Mouse (Mus musculus): Measurements from ENCODE around the gene Gpr25.
A peak's percentile ranks its signal among the peaks of the same experiment; 100 is the strongest.

Gene Gpr25

GRCm38 (mm10) chr1:136260635-136261238 lies at the start of gene Gpr25:
Gene Gpr25 (minus strand): TSS chr1:136260873.
- no peak for DNase-seq (ENCODE audit: low spot score)

DNA sequence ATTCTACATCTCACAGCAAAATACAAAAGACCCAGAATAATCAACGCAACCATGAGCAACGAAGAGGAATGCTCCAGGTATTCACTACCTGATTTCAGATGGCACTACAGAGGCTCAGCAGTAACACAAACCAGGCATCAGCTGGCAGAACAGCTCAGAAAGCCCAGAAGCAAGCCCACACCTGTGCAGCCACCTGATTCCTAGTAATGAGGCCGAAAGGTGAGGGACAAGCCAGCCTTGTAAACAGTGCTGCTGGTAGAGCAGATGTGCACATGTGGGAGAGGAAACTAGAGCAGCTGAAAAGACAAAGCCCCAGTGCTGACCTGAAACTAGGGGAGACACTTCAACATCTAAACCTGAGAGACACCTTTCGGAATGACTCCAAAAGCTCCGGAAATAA lies 48.5 kb upstream of the Gpr25 start:
- no peak for DNase-seq (ENCODE audit: low spot score)

- no peak for DNase-seq (ENCODE audit: low spot score)
Measured at GRCm38 (mm10) chr1:136306424-136306823, 45.8 kb upstream of the Gpr25 start.

- no peak for DNase-seq (ENCODE audit: low spot score)
Measured at GRCm38 (mm10) chr1:136293961-136294360, 33.3 kb upstream of the Gpr25 start.

- DNase-seq (ENCODE audit: low spot score), result no peak
Measured at GRCm38 (mm10) chr1:136289803-136290202, 29.1 kb upstream of the Gpr25 start.

GRCm38 (mm10) chr1:136277366-136277765 lies 16.7 kb upstream of the Gpr25 start:
- no peak for DNase-seq (ENCODE audit: low spot score)

- DNase-seq (ENCODE audit: low spot score), result no peak
Measured at GRCm38 (mm10) chr1:136268224-136268623, 7.6 kb upstream of the Gpr25 start.

DNA sequence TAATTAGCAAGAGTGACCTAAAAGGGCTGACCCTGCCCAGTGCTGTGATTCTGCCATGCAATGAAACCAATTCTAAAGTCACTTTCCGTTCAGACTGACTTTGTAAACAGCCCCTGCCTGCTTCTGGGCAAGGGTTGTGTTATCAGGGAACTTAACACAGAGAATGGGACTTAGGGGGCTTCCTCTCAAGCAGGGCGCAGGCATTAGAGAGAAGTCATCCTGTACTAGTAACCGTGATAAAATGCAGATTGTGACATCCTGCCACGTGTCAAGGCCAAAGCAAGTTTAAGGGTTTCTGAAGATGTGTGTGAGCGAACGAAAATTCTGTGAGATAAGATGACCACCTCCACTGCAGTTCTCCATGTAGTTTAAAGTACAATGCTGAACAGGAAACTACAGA lies 5.5 kb upstream of the Gpr25 start:
- no peak for DNase-seq (ENCODE audit: low spot score)

DNA sequence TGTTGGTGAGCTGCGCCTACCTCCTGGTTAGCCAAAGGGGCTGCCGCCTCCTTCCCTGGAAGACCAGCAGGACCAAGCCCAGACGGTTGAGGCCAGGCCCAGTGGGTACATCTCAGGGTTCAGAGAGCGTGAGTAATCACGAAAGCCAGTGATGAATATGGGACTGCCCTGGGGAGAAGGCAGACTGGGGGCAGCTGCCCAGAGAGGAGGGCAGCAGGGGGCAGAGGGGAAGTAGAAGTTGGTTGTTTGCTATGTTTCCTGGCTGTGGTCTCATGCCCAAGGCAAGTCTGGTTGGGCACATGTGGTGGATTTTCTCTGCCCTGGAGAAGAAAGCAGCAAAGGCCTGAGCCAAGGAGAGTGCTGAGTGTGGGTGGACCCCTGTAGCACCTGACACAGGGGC lies 2.7 kb upstream of the Gpr25 start:
- DNase-seq (ENCODE audit: low spot score), result no peak

GRCm38 (mm10) chr1:136259893-136260634 lies 609 bp downstream of the Gpr25 start:
- peak; percentile 55 for DNase-seq (ENCODE audit: low spot score)

- DNase-seq (ENCODE audit: low spot score), result no peak
Measured at GRCm38 (mm10) chr1:136259543-136259892, 1.2 kb downstream of the Gpr25 start.

DNA sequence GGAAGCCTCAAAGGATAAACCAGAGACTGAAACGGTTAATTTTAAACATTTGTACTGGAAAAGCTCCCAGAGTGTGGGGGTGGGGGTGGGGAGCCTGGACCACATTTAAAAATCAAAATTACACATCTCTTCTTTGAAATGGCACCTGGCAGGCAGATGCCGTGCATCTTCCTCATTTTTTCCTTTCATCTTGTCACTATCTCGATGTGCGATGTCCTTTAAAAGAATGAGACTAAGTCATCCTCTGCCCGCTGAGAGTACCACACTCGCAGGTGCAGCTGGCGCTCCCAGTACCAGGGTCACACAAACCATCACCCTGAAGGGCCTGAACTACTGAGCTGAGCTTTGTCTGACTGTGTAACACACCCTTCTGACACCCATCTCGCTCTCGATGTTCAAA lies 2.2 kb downstream of the Gpr25 start:
- DNase-seq (ENCODE audit: low spot score), result no peak

DNA sequence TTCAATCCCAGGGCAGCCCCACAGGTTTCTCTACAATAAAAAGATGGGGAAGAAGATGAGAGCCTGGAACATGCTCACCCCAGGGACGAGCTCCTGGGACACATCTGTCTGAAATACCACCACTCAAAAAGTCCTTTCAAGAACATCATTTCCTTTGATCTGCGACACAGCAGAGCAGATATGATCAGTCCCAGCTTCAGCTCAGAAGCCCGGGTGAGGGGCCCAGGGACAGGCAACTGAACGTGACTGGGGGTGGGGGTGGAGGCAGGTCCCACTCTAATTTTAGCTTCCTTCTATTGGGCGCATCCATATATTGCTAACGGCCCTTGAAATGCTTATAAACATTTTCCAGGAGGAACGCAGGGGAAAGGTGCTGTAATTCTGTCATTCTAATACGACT lies 5.0 kb downstream of the Gpr25 start:
- no peak for DNase-seq (ENCODE audit: low spot score)

DNA sequence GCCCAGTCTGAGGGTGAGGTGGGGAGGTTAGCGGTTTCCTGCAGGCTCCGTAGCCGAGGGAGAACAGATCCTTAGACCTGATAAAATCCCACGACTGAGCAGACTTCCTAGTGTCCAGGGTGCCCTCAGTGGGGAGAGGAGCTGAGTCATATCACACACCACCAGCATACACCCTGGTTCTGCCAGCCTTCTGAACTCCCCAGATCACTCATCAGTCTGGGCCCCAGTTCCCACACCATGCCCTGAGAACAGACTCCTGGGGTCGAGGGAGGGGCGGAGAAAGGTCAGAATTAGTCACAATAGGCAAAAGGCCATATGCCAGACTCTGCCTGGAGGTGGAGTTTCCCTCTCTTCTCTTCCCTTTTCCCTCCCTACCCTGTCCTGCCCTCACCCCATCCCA lies 5.5 kb downstream of the Gpr25 start:
- no peak for DNase-seq (ENCODE audit: low spot score)

GRCm38 (mm10) chr1:136254503-136255065 lies 6.1 kb downstream of the Gpr25 start:
- no peak for DNase-seq (ENCODE audit: low spot score)

GRCm38 (mm10) chr1:136253472-136253871 lies 7.2 kb downstream of the Gpr25 start:
- no peak for DNase-seq (ENCODE audit: low spot score)

- DNase-seq (ENCODE audit: low spot score), result no peak
Measured at GRCm38 (mm10) chr1:136249662-136250061, 11.0 kb downstream of the Gpr25 start.

DNA sequence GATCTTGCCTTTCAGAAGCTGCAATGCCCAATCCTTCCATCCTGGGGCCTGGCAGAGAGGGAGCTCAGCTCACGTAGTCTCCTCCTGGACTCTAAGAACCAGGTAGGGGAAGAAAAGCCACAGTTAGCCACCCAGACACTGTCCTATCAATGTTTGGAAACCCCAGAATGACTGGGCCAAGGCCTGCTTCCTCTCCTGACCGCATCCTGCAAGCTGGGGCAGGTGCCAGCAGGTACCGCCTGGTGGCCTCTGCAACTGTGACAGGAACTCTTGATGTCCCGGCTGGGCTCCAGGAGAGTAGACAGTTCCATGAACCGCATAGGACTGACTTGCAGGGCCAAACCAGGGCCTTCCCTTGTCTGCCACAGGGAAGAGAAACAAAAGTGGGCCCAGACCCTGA lies 13.3 kb downstream of the Gpr25 start:
- no peak for DNase-seq (ENCODE audit: low spot score)

- no peak for DNase-seq (ENCODE audit: low spot score)
Measured at GRCm38 (mm10) chr1:136244469-136244868, 16.2 kb downstream of the Gpr25 start.

GRCm38 (mm10) chr1:136241801-136242200 lies 18.9 kb downstream of the Gpr25 start:
- no peak for DNase-seq (ENCODE audit: low spot score)

DNA sequence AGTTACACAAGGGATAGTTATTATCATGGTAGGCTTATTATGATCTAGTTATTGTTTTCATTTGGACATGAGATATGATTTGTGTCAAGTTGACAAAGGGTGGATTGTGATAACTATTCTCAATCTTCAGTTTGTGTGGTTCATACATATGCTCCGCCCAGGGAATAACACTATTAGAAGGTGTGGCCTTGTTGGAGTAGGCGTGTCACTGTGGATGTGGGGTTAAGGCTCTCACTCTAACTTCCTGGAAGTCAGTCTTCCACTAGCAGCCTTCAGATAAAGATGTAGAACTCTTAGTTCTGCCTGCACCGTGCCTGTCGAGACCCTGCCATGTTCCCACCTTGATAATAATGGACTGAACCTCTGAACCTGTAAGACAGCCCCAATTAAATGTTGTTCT lies 22.2 kb downstream of the Gpr25 start:
- no peak for DNase-seq (ENCODE audit: low spot score)

DNA sequence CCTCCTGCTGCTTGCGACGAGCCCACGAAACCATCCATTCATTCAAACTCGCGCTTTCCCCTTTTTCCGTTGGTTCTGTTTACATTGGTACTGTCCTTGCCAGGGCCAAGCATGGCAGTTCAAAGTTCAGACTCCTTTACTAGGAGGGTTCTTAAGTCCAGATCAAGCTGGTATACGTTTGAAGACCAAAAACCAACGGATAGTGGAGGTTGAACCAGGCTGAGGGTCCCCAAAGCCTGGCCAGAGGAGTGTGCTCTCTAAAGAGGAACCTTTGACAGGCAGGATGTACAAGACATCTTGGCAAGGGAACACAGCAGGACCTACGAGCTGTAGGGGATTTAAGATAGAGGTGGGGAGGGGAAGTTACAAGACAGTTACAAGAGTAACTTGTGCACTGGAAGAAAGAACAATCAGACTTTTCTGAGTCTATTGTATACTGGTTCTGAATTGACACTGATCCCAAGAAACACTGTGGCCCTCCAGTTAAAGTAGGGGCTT lies 26.0 kb downstream of the Gpr25 start:
- no peak for DNase-seq (ENCODE audit: low spot score)

DNA sequence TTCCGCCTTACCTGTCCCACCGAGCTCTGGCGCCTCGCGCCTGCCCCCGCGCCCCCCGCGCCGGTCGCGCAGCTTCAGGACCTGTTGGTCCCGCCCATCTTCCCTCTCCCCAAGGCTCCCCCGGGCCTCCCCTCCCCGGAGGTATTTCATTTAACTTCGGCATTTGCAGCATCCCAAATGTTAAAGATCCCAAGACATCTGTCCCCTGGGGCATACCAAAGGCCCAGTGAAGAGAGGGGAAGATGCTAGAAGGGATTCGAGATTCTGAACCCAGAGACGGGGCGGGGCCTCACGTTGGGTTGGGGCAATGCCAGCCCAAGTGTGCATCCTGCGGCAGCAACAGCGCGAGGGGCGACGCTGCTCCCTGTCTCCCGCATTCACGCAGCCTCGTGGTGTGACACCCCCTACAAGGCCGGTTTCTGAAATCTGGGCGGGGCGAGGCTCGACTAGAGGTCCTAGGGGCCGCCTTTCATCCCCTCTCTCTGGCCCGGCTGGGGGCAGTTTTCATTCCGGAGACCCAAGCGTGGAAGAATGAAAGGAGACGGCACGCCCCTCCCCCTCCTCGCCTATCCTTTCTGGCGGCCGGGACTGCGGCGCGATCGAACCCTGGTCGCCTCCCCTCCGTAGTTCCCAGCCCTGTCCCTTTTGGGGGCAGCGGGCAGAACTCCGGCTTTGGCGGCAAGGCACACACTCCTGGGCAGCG lies 26.6 kb downstream of the Gpr25 start, which contains the start of gene Inava:
Gene Inava, minus strand, starts transcription at position 373 of the 703 bp plus-strand sequence.
- peak; percentile 71 for DNase-seq (ENCODE audit: low spot score)

Measured in testis, postnatal 10 days (tissue).